Mouse (Mus musculus): ENCODE data around the gene Rasip1. TPM values are rescaled to one million over a fixed set of nuclear protein-coding genes. Genes with fewer than 3 reads are reported as not detected.

Gene Rasip1
- 1 to 10 TPM; 5.9 to 7.6 (median 6.6) TPM for total RNA-seq (2022)

- DNase-seq (ENCODE audit: low spot score in 2 of 2), result no peak
These were observed at the start of gene Rasip1 for GRCm38 (mm10) chr7:45627261-45627660. TSS of gene Rasip1 (plus strand) at chr7:45627488.

GRCm38 (mm10) chr7:45585923-45586322, 41.4 kb upstream of the Rasip1 start:
- DNase-seq (ENCODE audit: low spot score in 2 of 2), result no peak

GRCm38 (mm10) chr7:45587631-45588592, 39.4 kb upstream of the Rasip1 start:
- no peak for DNase-seq (ENCODE audit: low spot score in 2 of 2)

GRCm38 (mm10) chr7:45589173-45589572, 38.1 kb upstream of the Rasip1 start:
- DNase-seq (ENCODE audit: low spot score in 2 of 2), result peak; percentile 90 to 99

DNA sequence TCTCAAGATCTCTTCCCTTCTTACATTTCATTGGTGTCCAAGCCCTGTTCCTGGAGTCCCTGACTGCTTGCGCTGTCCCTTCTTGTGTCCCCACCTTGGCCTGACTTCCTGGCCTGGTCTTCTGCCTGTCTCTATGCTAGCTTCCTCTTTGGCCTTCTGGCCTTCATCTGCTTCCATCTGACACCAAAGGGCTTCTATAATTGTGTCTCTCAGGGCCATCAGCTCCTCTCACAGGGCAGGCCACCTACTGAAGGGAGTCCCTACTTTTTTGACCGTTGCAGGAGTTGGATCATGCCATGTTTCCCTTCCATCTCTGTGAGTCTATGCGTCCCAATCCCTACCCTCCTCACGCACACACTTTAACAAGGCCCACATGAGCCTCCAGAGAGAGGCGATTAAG, 37.4 kb upstream of the Rasip1 start:
- DNase-seq (ENCODE audit: low spot score in 2 of 2), result no peak

- DNase-seq (ENCODE audit: low spot score in 2 of 2), result no peak
These were observed 36.4 kb upstream of the Rasip1 start for GRCm38 (mm10) chr7:45590874-45591273.

- DNase-seq (ENCODE audit: low spot score in 2 of 2), result no peak
These were observed 35.4 kb upstream of the Rasip1 start for GRCm38 (mm10) chr7:45591880-45592279.

DNA sequence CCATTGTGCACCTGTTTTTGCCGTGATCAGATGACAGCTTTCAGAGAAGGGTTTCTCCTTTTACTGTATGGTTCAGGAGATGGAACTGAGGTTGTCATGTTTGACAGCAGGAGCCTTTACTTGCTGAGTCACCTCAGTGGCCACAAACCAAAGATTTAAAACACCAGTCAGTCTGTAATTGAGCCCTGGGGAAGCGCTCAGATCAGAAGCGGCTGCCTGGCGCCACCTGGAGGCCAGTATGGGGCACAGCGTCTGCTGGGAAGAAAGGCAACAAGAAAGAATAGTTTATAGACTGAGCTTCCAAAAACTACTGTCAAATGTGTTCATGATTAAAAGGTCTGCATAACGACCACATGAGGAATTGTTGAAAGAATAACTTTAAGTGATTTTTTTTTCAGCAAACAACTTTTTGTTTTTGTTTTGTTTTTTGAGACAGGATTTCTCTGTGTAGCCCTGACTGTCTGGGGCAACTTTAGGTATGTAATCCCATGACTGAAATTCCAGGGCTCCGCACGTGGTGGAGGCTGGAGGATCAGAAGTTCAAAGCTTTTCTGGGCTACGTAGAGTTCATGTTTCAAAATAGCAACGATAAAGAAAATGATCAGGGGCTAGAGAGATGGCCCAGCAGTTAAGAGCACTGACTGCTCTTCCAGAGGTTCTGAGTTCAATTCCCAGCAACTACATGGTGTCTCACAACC, 34.0 kb upstream of the Rasip1 start:
- DNase-seq (ENCODE audit: low spot score in 2 of 2), result peak in 1 of 2 experiments; percentile 39

- DNase-seq (ENCODE audit: low spot score in 2 of 2), result no peak
These were observed 32.1 kb upstream of the Rasip1 start for GRCm38 (mm10) chr7:45595176-45595575.

DNA sequence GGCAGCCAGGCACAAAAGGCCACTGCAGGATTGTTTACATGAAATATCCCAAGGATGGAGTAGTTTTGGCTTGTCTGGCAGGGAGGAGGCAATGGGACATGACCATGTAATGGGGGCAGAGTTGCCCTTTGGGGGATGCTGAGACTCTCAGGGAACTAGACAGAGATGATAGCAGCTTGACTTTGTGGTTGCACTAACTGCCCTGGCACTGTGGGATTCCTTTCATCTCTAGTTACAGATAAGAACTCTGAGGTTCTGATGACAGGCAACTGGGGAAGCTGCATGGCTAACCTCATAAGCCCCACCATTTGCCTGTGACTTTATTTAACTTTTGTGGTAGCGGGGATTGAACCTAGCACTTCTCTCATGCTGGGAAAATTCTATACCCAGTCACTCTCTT, 31.2 kb upstream of the Rasip1 start:
- no peak for DNase-seq (ENCODE audit: low spot score in 2 of 2)

- DNase-seq (ENCODE audit: low spot score in 2 of 2), result no peak
These were observed 30.3 kb upstream of the Rasip1 start for GRCm38 (mm10) chr7:45597013-45597412.

- DNase-seq (ENCODE audit: low spot score in 2 of 2), result no peak
These were observed 29.8 kb upstream of the Rasip1 start for GRCm38 (mm10) chr7:45597527-45597926.

DNA sequence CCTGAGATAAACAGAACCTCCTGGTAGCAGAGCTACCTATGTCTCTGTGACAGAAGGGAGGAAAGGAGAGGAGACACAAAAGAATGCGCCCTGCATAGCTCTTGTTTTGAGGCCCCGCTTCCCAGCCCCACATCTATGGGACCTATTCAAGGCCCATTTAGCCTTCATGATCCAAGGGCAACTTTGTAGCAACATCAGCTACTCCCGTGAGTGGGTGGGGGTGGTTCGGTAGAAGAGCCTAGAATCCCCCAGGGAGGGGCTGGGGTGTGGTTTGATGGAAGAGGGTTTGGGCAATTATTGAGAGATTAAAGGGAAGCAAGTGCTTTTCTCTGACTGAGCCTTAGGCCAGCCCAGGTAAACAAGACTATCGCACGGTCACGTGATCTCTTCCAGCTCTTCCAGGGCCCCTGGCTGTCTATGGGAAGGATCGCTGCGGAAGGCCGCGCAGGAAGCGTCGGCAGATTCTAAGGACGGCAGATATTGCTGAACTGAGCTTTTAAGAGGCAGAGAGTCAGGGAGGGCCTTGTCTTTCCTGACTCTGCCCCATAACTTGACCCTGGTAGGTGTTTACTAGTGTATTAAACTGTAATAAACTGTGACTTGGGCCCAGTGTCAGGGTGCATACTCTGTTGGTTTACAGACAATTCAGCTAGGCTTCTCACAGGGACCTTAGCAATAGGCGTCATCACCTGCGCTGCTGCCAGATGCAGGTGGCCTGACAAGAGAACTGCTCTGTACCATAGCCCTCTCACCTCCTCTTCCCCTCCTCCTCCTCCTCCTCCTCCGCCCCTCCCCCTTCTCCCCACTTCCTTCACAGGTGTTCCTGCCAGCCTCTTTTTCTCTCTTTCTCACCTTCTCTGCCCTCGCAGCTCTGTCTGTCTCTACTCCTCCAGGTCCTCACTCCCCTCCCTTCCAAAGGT, 28.1 kb upstream of the Rasip1 start:
- no peak for DNase-seq (ENCODE audit: low spot score in 2 of 2)

DNA sequence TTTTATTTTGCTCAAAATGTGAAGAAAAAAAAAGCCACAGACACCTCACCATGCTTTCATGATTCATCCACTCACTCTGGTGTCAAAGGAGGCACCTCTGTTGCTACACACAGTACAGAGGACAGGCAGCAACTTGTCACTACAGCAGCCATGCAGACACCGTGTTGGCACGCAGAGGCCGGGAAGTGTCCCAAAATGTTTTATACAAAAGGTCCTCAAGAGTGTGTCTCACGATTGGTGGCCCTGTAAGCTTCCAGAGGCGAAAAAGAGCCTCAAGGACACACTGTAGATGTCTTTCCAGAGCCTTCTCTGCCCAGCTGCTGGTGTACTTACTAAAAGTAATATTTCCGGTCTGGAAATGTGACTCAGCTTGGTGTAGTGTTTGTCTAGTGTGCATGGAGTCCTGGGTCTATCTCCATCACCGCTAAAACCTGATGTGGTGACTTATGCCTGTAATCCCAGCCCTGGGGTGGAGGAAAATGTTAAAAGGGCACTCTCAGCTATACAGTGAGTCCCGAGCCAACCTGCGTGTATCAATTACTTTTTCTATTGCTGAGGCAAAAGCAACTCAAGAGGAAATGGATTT, 21.5 kb upstream of the Rasip1 start:
- DNase-seq (ENCODE audit: low spot score in 2 of 2), result no peak

DNA sequence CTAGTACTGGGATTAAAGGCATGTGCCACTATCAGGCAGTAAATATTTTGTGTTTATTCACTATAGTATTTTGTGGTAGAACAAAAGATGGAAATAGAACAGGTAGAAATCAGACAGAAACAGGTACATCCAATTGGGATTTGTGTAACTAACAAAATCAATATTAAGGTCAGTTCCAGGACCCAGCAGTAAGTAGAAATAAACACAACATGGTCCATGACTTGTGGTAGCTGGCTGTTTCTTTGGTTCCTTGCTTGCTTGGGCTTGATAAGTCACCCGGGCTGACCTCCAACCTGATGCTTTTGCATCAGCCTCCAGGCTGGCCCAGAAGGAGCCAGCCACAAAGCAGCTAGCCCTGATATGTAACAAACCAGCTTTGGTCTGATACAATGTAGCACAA, 17.8 kb upstream of the Rasip1 start:
- DNase-seq (ENCODE audit: low spot score in 2 of 2), result no peak

- DNase-seq (ENCODE audit: low spot score in 2 of 2), result no peak
These were observed 11.0 kb upstream of the Rasip1 start for GRCm38 (mm10) chr7:45616277-45616676.

DNA sequence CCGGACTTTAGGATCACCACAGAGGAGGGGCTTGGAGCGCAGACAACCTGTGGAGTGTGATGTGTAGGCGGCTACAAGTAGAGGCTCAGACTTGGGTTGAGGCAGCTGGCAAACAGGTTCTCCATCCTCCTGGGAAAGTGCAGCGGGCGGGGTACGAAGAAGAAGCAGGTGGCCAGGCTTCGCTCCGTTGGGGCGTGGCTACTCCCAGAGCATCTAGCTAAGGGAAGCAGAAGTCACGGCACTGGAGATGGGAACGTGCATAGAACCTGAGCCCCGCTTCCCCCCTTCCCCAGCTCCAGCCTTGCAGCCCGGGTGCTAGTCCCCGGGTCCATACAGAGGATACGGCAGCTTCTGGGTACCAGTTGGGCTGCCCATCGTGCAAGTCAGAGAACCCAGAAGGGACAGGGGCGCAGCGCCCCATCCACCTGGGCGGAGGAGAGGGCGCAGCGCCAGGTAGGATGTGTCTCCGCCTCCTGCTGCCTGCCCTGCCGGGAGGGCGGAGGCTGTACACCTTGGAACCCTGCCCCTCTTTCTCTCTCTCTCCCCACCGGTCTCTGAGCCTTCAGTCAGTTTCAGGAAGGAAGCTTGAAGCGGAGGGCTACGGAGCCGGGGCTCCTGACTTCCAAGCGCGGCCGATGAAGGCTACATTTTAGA, 10.1 kb upstream of the Rasip1 start, which contains the start of gene Fut1:
Gene Fut1, plus strand, starts transcription at position 248 of the 654 bp plus-strand sequence.
- no peak for DNase-seq (ENCODE audit: low spot score in 2 of 2)

GRCm38 (mm10) chr7:45618316-45618715, 9.0 kb upstream of the Rasip1 start:
- DNase-seq (ENCODE audit: low spot score in 2 of 2), result no peak

GRCm38 (mm10) chr7:45619592-45619991, 7.7 kb upstream of the Rasip1 start:
- DNase-seq (ENCODE audit: low spot score in 2 of 2), result no peak

DNA sequence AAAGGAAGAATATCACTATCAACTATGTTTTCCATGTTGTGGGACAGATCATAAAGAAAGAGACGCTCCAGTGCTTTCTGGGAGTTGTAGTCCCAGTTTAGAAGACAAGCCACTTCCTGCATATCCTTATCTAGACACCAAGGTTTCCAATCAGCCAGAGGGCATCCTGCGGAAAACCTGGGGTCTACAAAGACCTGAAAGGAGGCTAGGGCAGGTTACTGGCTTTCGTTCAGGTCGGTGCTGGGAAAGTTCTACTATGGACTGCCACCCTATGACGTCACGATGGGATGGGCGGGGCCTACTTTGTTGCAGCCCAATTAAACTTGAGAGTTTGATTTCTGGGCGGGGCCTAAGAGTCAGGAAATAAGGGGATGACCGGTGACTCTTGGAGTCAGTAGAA, 5.8 kb upstream of the Rasip1 start, which contains the start of gene Izumo1:
Gene Izumo1, plus strand, starts transcription at position 369 of the 400 bp plus-strand sequence.
- DNase-seq (ENCODE audit: low spot score in 2 of 2), result no peak
